Mouse (Mus musculus) heart, postnatal 0 days (tissue): ENCODE measurements around the gene Col4a1.

ENCODE experiments used
- CTCF ChIP-seq: IDR thresholded peaks from 2 replicates; pipeline ENCODE4 v1.5.1; 2016; ENCODE audit warnings: antibody characterized with exemption, control low read depth, low read depth
- EP300 ChIP-seq: IDR thresholded peaks from 2 replicates; pipeline ENCODE4 v1.6.1; 2016; ENCODE audit warnings: antibody characterized with exemption, low read depth

DNA sequence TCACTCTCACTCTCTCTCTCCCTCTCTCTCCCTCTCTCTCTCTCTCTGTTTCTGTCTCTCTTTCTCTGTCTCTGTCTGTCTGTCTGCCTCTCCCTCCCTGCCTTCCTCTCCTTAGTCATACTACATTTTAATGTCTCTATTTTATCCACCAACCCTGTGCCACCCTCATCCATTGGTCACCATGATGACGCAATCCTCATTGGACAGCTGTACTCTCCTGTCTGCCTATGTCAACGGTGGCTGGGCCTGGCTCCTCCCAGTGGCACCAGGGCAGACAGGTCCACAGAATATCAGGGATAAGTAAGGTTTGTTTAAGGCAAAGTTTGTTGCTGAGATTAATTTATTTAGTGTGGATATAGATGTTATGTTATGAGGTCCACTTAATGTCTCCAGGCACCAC, 143.2 kb downstream of the Col4a1 start:
- TF ChIP-seq CTCF, result no peak
- TF ChIP-seq EP300, result no peak
